Mouse (Mus musculus) urinary bladder, postnatal 4 days (tissue): Measurements from ENCODE around the gene Foxred2.

Source experiments
- DNase-seq, 2 experiments: peaks; one replicate each; pipeline ENCODE4 v3.0.0; 2021 to 2022; ENCODE audit warnings: low spot score in 2 of 2

Gene Foxred2

DNA sequence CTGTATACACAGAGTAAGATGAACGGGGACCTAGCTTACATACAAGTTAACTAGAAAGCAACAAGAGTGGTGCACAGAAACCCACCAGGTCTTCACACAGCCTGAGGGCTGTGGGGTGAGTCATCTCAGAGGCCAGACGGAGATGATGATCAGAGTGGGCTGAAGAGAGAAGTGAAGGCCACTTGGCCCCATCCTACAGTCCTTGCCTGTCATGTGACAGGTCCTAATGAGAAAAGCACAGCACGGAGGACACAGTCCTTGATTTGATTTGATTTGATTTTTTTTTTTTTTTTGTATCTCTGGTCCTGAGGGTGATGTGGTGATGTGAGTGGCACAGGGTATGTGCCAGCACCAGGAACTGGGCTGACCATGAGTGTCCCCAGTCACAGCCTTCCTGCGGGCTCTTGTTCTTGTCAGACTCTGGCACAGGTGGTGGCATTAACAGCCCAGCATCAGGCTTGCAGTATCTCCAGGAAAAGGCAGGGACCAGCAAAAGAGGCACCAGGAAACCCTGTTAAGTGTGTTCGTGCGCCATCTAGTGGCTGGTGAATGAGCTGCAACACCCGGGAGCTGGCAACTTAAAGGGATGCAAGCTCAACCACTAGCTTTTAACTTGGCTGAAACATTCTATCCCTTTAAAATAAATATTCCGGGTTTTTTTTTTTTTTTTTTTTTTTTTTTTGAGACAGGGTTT is 39.5 kb downstream of the Foxred2 start:
- DNase-seq = peak; percentile 85 to 94

DNA sequence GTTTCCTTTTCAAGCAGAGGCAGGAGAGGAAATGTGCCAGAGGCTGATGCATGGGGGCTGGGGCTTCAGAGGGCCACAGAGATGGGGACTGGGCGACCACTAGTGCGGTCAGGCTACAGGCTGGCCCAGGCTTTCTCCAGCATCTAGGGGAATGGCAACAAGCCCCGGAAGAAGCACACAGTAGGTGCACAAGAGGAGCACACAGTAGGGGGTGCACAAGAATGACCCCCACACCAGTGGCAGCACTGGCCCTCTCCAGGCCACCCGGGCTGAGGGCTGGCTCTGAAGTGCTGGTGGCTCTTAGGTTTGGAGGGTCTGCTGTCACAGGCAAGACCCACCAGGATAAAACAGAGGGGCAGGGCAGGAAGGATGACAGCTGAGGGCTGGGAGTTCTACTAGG is 41.2 kb downstream of the Foxred2 start:
- no peak for DNase-seq

DNA sequence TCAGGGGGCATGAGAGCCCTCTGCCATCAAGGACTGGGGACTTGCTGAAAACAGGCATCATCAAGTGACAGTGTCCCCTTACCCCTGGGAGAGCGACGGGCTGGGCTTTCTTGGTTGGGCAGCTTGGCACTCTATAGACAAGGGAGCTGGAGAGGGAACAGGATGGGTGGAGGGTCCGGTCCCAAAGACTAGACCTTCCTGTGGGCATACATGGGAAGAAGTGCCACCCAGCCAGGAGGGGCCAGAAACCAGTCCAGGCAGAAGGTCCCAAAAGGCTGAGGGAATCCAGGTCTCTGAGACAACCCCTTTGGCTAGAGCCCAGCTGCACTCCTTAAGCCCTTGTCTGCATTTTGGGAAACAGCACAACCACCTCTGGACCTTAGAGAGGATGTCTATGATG is 42.0 kb downstream of the Foxred2 start:
- no peak for DNase-seq

DNA sequence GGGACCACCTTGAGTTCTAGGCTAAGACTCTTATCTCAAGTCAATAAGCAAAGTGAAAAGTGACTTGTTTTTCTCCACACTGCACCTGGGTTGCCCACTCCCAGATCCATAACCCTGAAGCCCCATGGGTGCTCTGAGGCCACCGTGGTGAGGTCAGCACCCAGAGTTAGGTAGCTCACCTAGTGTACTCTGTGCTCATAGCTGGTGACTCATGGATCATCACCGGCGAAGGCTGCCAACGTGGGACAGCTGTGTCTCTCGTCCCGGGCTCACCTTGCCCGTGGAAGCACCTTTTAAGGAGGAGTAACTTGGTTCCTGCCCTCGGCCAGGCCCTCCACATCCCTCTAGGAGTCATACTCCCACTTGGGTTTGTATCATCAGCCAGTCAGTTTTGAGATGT is 43.5 kb downstream of the Foxred2 start:
- no peak for DNase-seq

DNA sequence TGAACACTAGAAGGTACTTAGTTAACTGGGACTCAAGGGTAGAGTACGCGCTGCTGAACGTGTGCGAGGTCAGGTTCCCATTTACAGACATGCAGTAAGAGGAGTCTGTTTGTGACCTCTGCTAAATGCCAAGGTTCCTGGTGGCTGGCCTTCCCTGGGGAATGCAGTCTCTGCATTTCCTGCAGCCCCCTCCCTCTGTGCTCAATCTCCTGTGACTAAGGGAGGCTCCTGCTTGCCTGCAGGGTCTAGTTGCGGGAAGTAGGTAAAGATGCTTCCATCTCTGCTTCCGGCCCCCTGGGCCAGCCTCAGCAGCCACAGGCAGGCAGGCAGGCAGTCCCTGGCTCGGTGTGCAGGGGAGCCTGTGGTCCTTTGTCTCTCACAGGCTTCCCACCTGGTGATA is 43.9 kb downstream of the Foxred2 start:
- DNase-seq = no peak

DNA sequence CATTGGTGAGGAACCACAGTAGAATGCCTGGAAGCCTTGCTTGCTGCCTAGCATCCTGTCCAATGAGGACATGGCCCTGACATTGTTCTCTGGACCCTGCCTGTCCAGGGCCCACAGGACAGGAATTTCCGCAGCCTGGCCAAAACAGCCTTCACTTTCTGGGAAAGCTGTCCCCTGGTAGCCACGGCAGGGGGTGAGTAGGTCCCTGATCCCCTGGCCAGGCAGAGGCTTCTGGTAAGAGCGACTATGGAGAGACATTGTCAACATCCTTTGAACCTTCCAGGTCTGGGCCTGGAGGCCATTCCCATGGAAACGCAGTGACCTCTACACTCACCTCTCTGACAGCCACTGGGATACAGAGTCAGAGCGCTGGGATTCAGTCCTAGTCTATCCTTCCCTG is 44.5 kb downstream of the Foxred2 start:
- DNase-seq = no peak

DNA sequence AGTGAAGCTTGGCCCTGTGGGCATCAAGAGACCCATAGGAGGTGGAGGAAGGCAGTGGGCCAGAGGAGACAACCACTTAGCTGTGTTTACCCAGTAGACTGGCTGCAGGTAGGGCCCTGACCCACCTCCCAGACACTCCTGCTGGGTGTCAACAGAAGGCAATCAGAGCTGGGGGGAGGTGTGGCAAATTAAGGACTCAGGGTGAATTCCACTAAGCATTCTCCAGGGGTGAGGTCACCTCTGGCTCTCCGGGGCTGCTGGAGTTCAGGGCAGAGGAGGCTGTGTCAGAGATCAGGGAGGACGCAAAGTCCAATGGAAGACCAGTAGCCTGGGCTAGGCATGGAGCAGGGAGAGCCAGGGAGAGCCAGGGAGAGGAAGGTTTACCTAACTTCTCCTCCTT is 45.5 kb downstream of the Foxred2 start:
- DNase-seq = no peak

DNA sequence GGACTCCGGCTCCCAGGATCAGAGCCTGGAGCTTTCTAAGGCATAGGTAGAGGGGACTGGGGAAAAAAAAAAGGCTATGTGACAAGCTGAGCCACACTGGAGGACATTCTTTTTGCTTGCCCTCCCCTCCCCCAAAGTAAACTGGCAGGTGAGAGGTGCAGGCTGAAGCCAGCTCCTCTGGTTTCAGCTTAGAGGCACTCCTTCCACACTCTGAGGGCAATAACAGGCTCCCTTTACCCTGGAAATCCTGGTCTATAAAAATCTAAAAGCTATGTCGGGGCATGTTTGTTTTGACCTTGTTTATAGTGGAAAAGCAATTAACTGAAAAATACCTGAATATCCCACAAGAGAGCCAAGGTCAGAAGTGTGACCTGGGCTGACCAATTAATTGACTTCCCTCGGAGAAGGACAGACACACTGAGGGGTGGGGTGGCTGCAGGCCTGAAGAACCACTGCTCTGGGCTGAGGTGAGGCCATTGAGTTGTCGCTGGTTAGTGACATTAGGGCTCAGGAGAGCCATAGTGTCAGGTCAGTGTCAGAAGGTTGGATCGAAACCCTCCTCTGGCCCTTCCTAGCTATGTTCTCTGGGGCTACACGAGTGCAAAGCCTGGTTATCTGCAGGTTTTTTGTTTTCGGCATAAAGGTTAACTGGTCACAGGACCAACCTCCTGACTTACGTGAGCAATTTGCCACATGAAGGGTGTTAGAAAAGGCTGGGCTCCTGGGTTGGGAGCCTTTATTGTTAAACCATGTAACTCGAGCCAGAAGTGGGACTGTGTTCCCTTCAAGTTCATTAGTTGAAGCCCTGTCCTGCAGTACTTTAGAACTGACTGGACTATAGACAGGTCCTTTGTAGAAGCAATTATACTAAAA is 48.6 kb downstream of the Foxred2 start:
- no peak for DNase-seq

DNA sequence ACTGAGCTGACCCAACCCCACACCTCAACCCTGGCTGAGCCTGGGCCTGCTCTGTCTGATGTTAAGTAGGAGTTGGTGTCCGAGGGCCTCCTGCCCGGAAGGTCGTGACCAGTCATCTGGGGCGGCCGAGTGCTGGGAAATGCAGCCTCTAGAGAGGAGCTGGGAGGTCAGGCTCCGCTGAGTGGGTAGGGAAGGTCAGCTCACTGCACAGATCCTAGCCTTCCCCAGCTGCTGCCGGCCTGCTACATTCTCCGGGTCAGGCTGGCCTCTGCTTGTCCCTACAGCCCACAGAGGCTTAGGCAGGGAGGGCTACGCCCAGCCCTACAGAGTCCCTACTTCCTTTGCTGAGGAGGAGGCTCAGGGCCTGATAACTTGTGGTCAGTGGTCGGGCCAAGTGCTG is 50.0 kb downstream of the Foxred2 start:
- DNase-seq = no peak

DNA sequence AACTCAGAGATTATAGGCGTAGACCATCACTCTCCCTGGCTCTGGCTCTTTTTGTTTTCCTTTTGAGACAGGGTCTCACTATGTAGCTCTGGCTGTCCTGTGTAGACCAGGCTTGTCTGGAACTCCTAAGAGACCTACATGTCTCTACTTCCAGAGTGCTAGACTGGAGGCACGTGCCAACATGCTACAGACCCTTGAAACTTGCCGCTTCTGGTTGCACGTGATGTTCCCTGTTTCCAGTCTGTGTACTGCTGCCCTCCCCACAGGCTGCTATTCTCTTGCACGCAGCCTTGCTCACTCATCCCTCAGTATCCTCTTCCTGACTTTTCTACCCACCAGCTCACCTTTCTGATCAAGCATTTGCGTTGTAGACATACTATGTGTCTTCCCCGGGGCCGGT is 50.4 kb downstream of the Foxred2 start:
- no peak for DNase-seq

DNA sequence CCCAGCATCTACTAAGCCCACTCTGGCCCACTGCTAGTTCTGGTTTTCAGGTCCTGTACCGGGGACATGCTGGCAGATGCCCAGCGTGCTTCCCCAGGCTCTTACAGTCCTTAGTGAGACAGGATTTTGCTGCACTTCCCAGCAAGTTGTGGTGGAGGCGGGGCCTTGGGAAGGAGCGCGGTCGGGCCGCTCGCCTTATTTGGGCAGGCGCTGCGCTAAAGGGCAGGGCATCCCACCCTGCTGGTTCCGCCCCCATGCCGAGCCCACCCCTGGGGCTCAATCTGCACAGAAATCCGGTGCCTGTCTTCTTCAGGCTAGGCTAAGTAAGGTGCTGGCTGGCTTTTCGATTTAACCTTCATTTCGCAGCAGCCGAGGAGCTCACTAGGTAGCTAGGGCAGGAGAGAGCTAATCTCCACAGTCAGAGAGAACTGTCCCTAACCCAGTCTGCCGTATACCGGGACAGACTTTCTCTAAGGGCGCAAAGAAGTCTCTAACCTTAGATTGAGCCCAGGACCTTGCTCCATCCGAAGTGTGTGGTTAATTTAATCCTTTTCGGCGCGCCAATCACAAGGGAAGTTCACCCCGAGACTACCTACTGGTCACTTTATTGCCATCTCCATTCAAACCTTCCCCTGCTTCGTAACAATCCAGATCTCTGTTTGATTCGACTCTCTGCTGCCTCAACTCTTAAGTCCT is 51.1 kb downstream of the Foxred2 start:
- peak; percentile 79 to 84 for DNase-seq

DNA sequence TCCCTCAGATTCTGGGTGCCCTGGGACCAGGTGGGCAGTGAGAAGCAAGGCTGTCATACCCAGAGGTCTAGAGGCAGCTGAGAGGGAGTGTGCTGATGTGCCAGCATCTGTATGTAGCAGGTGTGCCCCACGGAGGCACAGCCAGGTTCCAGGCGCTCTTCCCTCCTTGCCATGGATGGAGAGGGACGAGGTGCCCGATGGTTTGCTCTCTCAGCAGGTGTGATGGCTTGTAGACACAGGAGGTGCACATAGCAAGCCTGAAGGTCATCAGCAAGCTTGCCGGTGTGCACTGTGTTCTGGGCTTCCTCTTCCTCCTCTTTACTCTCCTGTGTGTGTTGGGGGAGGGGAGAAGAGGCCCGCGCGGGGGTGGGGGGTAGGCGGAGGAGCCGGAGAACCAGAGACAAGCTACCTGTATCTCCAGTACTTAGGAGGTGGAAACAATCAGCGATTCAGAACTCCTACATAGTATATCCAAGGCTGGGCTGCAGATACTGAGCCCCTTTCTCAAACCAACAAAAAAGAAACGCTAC is 52.1 kb downstream of the Foxred2 start:
- no peak for DNase-seq

DNA sequence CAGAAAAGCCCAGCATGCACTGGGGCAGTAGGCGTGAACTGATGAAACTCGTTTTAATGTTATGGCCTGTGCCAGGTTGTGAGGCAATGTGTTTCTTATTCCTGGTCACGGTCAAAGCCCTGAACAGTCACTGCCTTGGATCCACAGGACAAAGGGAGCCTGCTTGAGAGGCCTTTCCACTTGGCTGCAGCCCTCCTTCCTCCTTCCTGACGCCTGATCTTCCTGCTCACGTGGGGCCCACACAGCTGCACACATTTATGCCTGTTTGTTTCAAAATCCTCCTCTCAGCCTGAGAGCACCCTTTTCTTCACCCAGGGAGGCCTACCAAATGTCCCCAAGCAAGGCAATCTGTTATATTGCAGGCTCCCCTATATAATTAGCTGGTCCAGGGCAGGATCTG is 53.3 kb downstream of the Foxred2 start:
- no peak for DNase-seq

DNA sequence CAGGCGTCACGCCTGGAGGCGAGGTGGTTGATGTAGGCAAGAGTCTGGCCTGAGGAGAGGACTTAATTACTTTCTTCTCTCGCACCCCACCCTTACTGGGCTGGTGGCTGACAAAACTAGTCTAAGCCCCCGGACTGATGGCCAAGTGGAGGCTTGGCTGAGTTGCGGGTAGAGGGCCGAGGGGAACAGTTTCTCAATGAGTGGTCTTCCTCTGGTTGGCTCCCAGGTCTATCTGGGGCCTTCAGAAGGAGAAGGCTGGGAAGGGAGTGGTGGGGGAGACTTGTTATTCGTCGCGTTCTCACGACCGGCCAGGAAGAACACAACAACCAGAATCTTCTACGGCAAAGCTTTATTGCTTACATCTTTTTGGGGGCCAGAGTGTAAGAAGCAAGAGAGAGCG is 61.6 kb downstream of the Foxred2 start:
- no peak for DNase-seq

DNA sequence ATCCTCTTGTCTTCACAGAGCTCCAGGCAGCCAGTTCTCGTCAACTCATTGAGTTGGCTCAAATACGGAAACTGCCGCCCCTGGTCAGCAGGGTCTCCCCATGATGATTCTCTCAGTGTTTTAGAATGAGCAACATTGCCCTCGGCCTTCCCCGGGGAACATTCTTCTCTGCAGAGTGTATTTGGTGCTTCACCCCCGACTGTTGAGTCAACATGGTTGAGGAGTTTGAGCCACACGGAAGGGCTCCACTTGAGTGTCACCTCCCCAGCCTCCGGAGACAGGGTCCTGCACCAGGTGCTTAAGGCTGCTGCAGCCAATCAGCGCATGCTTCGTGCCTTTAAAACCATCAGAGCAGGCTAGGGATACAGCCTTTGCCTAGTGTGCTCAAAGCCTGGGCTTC is 63.2 kb downstream of the Foxred2 start:
- no peak for DNase-seq

DNA sequence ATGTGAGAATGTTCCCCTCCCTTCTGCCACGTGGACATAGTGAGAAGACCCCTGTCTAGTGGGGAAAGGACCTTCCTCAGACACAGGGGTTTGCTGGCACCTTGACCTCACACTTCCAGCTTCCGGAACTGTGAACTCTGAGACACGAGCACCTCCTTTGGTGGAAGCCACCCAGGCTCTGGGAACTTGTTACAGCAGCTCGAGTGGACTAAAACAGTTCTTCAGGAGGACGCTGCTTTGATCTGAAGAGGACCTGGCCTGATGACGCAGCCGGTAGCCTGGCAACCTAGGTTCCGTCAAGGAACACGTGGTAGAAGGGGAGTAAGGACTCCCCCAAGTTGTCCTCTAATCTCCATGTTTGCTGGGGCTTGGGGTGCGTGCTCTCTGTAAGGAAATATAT is 64.1 kb downstream of the Foxred2 start:
- DNase-seq = no peak

DNA sequence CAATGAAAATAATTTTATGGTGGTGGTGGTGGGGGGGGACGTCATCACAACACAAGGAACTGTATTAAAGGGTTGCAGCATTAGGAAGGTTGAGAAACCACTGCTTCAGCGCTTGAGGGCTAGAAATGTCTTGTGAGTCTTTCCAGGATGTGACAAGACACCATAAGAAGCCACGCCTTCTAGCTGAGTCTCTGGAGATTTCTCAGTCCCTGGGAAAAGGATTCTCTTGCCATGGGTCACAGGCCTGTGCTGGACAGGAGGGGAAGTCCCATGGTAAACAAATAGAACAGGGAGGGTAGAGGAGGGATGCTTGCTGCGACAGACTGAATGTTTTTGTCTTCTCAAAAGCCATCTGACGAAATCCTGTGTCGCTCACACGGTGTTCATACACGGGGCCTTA is 64.8 kb downstream of the Foxred2 start:
- DNase-seq = no peak
